Mouse (Mus musculus) heart, embryonic 12.5 days (tissue): ENCODE results near the gene Mitf. TPM values are rescaled to one million over a fixed set of nuclear protein-coding genes. Genes with fewer than 3 reads are reported as not detected.

ENCODE experiments used
- ATAC-seq: fragments of 200-750 bp; cut with Nextera tagmentation; 2 replicates; pipeline ENCODE4 v1.8.0; 2017; ENCODE audit warnings: moderate TSS enrichment, moderate library complexity; ENCODE audit not compliant: insufficient number of reproducible peaks, low FRiP score
- H3K27ac ChIP-seq: fragments of 300-500 bp; sonication (generic); 2 replicates; pipeline ENCODE4 v1.5.1; 2016; ENCODE audit warnings: mild to moderate bottlenecking, moderate library complexity; ENCODE audit not compliant: poor library complexity, severe bottlenecking
- H3K27me3 ChIP-seq: fragments of 300-500 bp; sonication (generic); replicated peaks from 2 replicates; pipeline ENCODE4 v1.6.1; 2016; ENCODE audit warnings: mild to moderate bottlenecking, moderate library complexity
- H3K36me3 ChIP-seq: fragments of 300-500 bp; sonication (generic); 2 replicates; pipeline ENCODE4 v1.6.1; 2016; ENCODE audit warnings: mild to moderate bottlenecking, moderate library complexity
- H3K4me1 ChIP-seq: fragments of 300-500 bp; sonication (generic); replicated peaks from 2 replicates; pipeline ENCODE4 v1.6.1; 2016; ENCODE audit warnings: mild to moderate bottlenecking
- H3K4me2 ChIP-seq: fragments of 300-500 bp; sonication (generic); 2 replicates; pipeline ENCODE4 v1.6.1; 2016; ENCODE audit warnings: mild to moderate bottlenecking, moderate library complexity
- H3K4me3 ChIP-seq: fragments of 300-500 bp; sonication (generic); 2 replicates; pipeline ENCODE4 v1.5.1; 2016; ENCODE audit warnings: mild to moderate bottlenecking
- H3K9ac ChIP-seq: fragments of 300-500 bp; sonication (generic); 2 replicates; pipeline ENCODE4 v1.6.1; 2016; ENCODE audit warnings: mild to moderate bottlenecking, moderate library complexity
- H3K9me3 ChIP-seq: fragments of 300-500 bp; sonication (generic); replicated peaks from 2 replicates; pipeline ENCODE4 v1.6.1; 2016; ENCODE audit warnings: mild to moderate bottlenecking, moderate library complexity
- WGBS: fragments of 180-500 bp; shearing (Covaris S2); methylation state at CpG from one replicate; pipeline ENCODE4 v1.1.7; 2016; 5-methylcytosine and 5-hydroxymethylcytosine counted together
- polyA plus RNA-seq: library from polyadenylated mRNA; unstranded; fragments of >200 nt; fragmentation: Nextera tagmentation; extraction: Ambion mirVana; gene quantifications from 2 replicates; pipeline ENCODE4 v1.2.1, GENCODE M21; 2016

Gene Mitf
- polyA plus RNA-seq, 1 experiment from 2014 or later = 19.5 TPM

GRCm38 (mm10) chr6:97821811-97822210 is 15.0 kb downstream of the Mitf start:
- H3K9me3 ChIP-seq = no peaks in the 10 kb centered on the region
- no peak overlapping the region for H3K4me2 ChIP-seq
- no peak overlapping the region for H3K4me3 ChIP-seq
- no peaks in the 10 kb centered on the region for H3K27me3 ChIP-seq
- no peak overlapping the region for H3K27ac ChIP-seq
- H3K9ac ChIP-seq = no peak overlapping the region
- H3K36me3 ChIP-seq = no peaks in the 10 kb centered on the region
- peaks cover 11% of the 10 kb centered on the region for H3K4me1 ChIP-seq
- 80% methylated on average over 7 of the region's 7 CpGs for WGBS
- ATAC-seq = no peak

- Histone ChIP-seq H3K36me3 (no peaks in the 10 kb centered on the region), H3K9me3 (no peaks in the 10 kb centered on the region), H3K4me1 (peaks cover 18% of the 10 kb centered on the region), H3K4me3 (no peak overlapping the region), H3K27ac (no peak overlapping the region), H3K27me3 (no peaks in the 10 kb centered on the region), H3K4me2 (no peak overlapping the region), H3K9ac (no peak overlapping the region)
- WGBS = 70% methylated on average over 7 of the region's 7 CpGs
- ATAC-seq = no peak
Observed at GRCm38 (mm10) chr6:97826642-97827275, 19.9 kb downstream of the Mitf start.

GRCm38 (mm10) chr6:97828021-97828420 is 21.2 kb downstream of the Mitf start:
- no peak for ATAC-seq
- 73% methylated on average over 3 of the region's 3 CpGs for WGBS
- Histone ChIP-seq H3K4me1 (peaks cover 18% of the 10 kb centered on the region), H3K9ac (no peak overlapping the region), H3K4me2 (no peak overlapping the region), H3K9me3 (no peaks in the 10 kb centered on the region), H3K27me3 (no peaks in the 10 kb centered on the region; the same call in 1 of the 2 replicates), H3K36me3 (no peaks in the 10 kb centered on the region), H3K4me3 (no peak overlapping the region), H3K27ac (no peak overlapping the region)

- Histone ChIP-seq H3K9ac (no peak overlapping the region), H3K27ac (no peak overlapping the region), H3K4me3 (no peak overlapping the region), H3K27me3 (no peaks in the 10 kb centered on the region; the same call in 1 of the 2 replicates), H3K4me1 (peaks cover 18% of the 10 kb centered on the region), H3K9me3 (no peaks in the 10 kb centered on the region), H3K36me3 (no peaks in the 10 kb centered on the region), H3K4me2 (no peak overlapping the region)
- WGBS = 39% methylated on average over 13 of the region's 13 CpGs
- 0 out of 2 replicates have a peak, but pooled peaks have one; percentile 33 for ATAC-seq
Observed at GRCm38 (mm10) chr6:97828822-97829719, 22.2 kb downstream of the Mitf start.

- Histone ChIP-seq H3K4me3 (no peak overlapping the region), H3K9me3 (no peaks in the 10 kb centered on the region), H3K27ac (no peak overlapping the region), H3K4me1 (peaks cover 28% of the 10 kb centered on the region), H3K27me3 (no peaks in the 10 kb centered on the region; the same call in 1 of the 2 replicates), H3K36me3 (no peaks in the 10 kb centered on the region), H3K9ac (no peak overlapping the region), H3K4me2 (no peak overlapping the region)
- 91% methylated on average over 4 of the region's 4 CpGs for WGBS
- ATAC-seq = no peak
Observed at GRCm38 (mm10) chr6:97832501-97832900, 25.6 kb downstream of the Mitf start.

- no peak overlapping the region for H3K9ac ChIP-seq
- no peak overlapping the region for H3K27ac ChIP-seq
- H3K9me3 ChIP-seq = no peaks in the 10 kb centered on the region
- H3K4me2 ChIP-seq = no peak overlapping the region
- H3K27me3 ChIP-seq = no peaks in the 10 kb centered on the region; the same call in 1 of the 2 replicates
- H3K36me3 ChIP-seq = no peaks in the 10 kb centered on the region
- H3K4me3 ChIP-seq = no peak overlapping the region
- no peak for ATAC-seq
- 55% methylated on average over 7 of the region's 7 CpGs for WGBS
- H3K4me1 ChIP-seq = peaks cover 9% of the 10 kb centered on the region
Observed at GRCm38 (mm10) chr6:97836176-97836575, 29.3 kb downstream of the Mitf start.

GRCm38 (mm10) chr6:97837711-97838110 is 30.9 kb downstream of the Mitf start:
- no peak for ATAC-seq
- Histone ChIP-seq H3K36me3 (no peaks in the 10 kb centered on the region), H3K9me3 (no peaks in the 10 kb centered on the region), H3K4me2 (no peak overlapping the region), H3K27me3 (no peaks in the 10 kb centered on the region), H3K4me1 (peaks cover 9% of the 10 kb centered on the region), H3K27ac (no peak overlapping the region), H3K4me3 (no peak overlapping the region), H3K9ac (no peak overlapping the region)

GRCm38 (mm10) chr6:97839568-97839967 is 32.7 kb downstream of the Mitf start:
- Histone ChIP-seq H3K4me2 (no peak overlapping the region), H3K9ac (no peak overlapping the region), H3K4me3 (no peak overlapping the region), H3K27me3 (no peaks in the 10 kb centered on the region), H3K4me1 (peaks cover 9% of the 10 kb centered on the region), H3K9me3 (no peaks in the 10 kb centered on the region), H3K27ac (no peak overlapping the region), H3K36me3 (no peaks in the 10 kb centered on the region)
- ATAC-seq = no peak

GRCm38 (mm10) chr6:97844112-97844511 is 37.3 kb downstream of the Mitf start:
- no peaks in the 10 kb centered on the region for H3K27me3 ChIP-seq
- no peak overlapping the region for H3K9ac ChIP-seq
- H3K4me2 ChIP-seq = no peak overlapping the region
- no peak overlapping the region for H3K4me3 ChIP-seq
- H3K9me3 ChIP-seq = no peaks in the 10 kb centered on the region
- ATAC-seq = no peak
- 76% methylated on average over 3 of the region's 3 CpGs for WGBS
- H3K4me1 ChIP-seq = peaks cover 13% of the 10 kb centered on the region
- no peaks in the 10 kb centered on the region for H3K36me3 ChIP-seq
- H3K27ac ChIP-seq = no peak overlapping the region

GRCm38 (mm10) chr6:97848191-97848857 is 41.5 kb downstream of the Mitf start:
- Histone ChIP-seq H3K9ac (0 out of 2 replicates have a peak overlapping the region, but pooled peaks have one; percentile 20), H3K4me1 (peaks cover 26% of the 10 kb centered on the region), H3K4me3 (no peak overlapping the region), H3K36me3 (no peaks in the 10 kb centered on the region), H3K4me2 (no peak overlapping the region), H3K27ac (peak overlapping the region; percentile 2), H3K27me3 (no peaks in the 10 kb centered on the region), H3K9me3 (no peaks in the 10 kb centered on the region)
- 36% methylated on average over 9 of the region's 9 CpGs for WGBS
- peak; percentile 51; the same call in 1 of the 2 replicates for ATAC-seq

- Histone ChIP-seq H3K9ac (no peak overlapping the region), H3K9me3 (no peaks in the 10 kb centered on the region), H3K36me3 (no peaks in the 10 kb centered on the region), H3K4me1 (peaks cover 29% of the 10 kb centered on the region), H3K27me3 (no peaks in the 10 kb centered on the region), H3K4me3 (no peak overlapping the region), H3K4me2 (no peak overlapping the region), H3K27ac (no peak overlapping the region)
- 70% methylated on average over 2 of the region's 2 CpGs for WGBS
- ATAC-seq = no peak
Observed at GRCm38 (mm10) chr6:97854236-97854635, 47.4 kb downstream of the Mitf start.
